Mouse (Mus musculus) layer of hippocampus, adult 9-11 months (tissue): ENCODE data around the gene Ltb4r1.

Source experiments
- DNase-seq: peaks from one replicate; pipeline ENCODE4 v3.0.0; 2022

The Ltb4r1 gene

GRCm38 (mm10) chr14:55747051-55747847, 18.5 kb upstream of the Ltb4r1 start:
- DNase-seq, result no peak

GRCm38 (mm10) chr14:55757566-55757965, 8.2 kb upstream of the Ltb4r1 start:
- no peak for DNase-seq

DNA sequence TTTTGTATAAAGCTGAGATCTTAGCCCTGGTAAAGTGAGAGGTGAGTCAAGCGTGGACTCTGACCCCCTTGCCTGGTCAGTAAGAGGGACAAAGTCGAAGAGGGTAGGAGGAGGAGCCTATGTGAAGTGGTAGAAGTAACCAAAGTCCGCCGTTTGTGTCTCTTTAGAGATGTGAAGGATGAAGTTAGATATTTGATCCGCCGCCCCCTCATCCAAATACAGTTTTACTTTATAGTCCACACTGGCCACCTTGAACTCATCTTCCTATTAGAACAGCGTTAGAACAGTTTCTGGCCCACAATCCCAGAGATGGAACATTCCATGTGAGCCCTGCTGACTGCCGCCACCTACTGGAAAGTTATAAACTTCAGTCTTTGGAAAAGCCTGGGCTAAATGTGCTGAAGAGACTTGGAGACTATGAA, 7.4 kb upstream of the Ltb4r1 start, which contains the start of gene Cideb:
Gene Cideb, minus strand, starts transcription at position 96 of the 422 bp plus-strand sequence.
- no peak for DNase-seq

DNA sequence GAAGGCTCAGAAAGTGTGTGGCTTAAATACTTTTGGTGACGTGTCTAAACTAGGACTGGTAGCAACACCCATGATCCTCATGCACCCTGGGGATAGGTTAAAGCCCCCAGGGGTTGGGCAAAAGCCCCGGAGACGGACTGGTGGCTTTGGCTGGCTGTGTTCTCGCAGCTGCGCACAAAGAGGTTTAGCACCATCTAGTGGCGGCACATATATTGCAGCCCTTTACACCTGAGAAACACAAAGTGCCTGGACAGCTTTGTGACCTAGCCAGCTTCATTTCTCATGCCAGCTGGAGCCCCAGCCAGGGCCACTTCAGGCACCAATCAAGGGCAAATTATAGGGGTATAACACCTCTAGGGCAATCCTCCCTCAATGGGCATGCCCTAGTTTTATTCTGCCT, 5.6 kb upstream of the Ltb4r1 start:
- peak; percentile 76 for DNase-seq

DNA sequence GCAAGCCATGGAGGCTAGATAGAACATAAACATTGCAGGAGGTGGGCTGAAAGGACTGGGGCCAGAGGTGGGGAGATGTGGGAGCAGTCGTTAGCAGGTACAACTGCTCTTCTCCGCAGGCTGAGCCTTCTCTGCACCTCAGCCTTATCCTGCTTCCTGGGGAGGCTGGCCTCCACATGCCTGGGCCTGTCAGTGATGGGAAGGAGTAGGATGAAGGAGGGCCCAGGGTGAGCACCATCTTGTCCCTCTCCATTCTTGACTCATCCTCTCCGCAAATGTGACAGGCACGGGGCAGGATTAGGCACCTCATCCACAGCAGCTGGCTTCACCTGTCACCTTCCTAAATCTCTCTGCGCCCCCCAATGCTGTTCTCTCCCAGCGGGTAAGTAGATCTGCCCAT, 4.6 kb upstream of the Ltb4r1 start, which contains the start of gene Ltb4r2:
Gene Ltb4r2, plus strand, starts transcription at position 266 of the 400 bp plus-strand sequence.
- DNase-seq, result no peak

DNA sequence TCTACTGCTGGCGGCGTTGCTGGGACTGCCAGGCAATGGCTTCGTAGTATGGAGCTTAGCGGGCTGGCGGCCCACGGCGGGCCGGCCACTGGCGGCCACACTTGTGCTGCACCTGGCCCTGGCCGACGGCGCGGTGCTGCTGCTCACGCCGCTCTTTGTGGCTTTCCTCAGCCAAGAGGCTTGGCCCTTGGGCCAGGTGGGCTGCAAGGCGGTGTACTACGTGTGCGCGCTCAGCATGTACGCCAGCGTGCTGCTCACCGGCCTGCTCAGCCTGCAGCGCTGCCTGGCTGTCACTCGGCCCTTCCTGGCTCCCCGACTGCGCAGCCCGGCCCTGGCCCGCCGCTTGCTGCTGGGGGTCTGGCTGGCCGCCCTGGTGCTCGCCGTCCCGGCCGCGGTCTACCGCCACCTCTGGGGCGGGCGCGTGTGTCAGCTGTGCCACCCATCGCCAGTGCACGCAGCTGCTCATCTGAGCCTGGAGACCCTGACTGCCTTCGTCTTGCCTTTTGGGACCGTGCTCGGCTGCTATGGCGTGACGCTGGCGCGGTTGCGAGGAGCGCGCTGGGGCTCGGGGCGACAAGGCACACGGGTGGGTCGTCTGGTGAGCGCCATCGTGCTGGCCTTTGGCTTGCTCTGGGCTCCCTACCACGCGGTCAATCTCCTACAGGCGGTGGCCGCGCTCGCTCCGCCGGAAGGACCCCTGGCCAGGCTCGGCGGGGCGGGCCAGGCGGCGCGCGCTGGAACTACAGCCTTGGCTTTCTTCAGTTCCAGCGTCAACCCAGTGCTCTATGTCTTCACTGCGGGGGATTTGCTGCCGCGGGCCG, 3.6 kb upstream of the Ltb4r1 start:
- no peak for DNase-seq

- DNase-seq, result no peak
These were observed 2.6 kb upstream of the Ltb4r1 start for GRCm38 (mm10) chr14:55763166-55763565.

GRCm38 (mm10) chr14:55767519-55768414, 2.0 kb downstream of the Ltb4r1 start:
- no peak for DNase-seq

DNA sequence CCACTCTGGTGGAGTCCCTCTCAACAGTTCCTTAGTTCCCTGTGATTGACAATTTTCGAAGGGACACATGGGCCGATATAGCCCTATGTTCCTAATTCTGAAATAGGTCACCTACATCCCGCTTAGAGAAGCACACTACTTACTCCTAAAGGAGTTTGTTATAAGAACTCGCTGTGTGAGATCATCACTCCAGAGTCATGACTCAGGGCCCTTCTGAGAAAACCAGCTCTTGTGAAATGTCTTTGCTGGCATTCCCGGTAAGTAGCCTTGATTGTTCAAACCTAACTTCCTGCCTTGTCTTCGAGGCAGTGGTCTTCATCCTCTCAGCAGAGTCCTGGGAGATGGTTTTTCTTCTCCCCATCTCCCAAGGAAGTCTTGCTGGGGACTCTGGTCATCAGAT, 2.8 kb downstream of the Ltb4r1 start:
- no peak for DNase-seq

DNA sequence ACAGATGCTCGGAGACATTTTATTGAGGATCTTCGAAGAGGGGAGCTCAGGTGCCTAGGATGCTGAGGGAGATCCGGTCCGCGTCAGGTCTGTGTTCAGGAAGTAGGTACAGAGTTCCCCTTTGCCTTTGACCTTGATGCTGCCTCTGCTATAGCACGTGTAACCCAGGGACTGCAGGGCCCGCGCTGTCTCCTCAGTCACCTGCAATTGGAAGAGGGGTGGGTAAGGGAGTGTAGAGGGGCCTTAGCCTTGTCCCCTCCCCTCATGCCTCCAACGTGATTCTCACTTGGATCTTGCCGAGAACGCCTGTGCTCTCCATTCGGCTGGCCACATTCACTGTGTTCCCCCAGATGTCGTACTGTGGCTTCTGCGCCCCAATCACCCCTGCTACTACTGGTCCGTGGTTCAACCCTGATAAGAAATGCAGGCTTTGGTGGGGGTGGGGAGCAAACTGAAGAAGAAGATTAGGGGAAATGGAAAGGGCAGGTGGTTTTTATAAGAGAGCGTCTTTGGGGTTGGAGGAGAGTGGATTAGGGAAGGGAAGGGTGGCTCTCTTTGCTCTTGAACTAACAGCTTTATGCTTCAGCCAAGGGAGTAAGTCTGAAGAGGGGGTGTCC, 3.4 kb downstream of the Ltb4r1 start:
- no peak for DNase-seq

GRCm38 (mm10) chr14:55776711-55777110, 10.9 kb downstream of the Ltb4r1 start:
- DNase-seq, result no peak

GRCm38 (mm10) chr14:55777176-55777575, 11.4 kb downstream of the Ltb4r1 start:
- DNase-seq, result no peak

- DNase-seq, result no peak
These were observed 12.0 kb downstream of the Ltb4r1 start for GRCm38 (mm10) chr14:55777806-55778205.

DNA sequence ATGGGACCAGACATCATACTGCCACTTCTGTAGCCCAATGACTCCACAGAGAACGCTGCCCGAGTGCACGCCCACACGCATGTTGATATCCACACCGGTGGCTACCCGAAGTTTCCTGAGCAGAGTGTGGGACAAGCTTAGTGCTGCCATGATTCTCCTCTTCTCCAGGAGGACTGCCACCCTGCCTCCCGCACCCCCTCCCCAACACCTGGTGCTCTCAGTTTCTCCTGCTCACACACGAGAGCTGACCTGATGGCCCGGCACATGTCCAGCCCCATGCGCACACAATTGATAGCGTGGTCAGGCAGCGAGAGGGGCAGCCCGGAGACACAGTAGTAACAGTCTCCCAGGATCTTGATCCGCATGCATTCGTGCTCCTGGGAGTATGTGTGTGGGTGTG, 12.9 kb downstream of the Ltb4r1 start:
- DNase-seq, result peak; percentile 1

GRCm38 (mm10) chr14:55779656-55780055, 13.9 kb downstream of the Ltb4r1 start:
- peak; percentile 1 for DNase-seq

DNA sequence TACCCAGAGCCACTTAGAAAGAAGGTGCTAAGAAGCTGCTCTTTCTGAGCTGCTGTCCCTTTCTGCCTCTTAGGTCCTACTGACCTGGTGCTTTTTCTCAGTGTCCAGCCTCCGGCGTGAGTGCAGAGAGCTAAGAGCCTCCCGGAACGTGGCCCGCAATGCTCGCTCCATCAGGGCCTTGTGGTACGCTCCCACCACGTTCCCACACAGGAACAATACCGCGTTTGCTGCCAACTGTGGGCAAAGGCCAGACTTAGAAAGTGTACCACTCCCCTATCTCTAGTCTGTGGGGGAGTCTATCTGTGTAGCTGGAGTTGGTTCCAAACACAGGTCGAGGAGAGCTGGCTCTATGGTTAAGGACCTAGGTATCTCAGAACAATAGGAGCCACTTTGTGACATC, 15.0 kb downstream of the Ltb4r1 start:
- DNase-seq, result no peak

DNA sequence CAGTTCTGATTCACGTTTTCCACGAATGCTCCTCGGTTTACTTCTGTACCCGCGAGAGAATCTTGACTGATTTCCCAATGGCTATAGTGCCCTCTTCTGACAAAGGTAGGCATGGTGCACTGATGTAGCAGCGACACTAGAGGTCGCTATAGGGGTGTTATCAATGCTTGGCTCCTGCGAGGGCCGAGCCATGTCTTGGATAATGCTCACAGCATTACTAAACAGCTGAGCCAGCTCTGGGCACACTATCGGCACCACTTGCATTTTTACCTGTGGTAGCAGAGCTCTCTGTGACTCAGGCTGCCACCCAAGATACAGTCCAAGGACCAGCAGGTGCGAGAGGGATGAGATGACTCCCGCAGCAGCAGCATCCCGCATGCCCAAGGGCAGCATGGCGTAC, 15.5 kb downstream of the Ltb4r1 start:
- peak; percentile 51 for DNase-seq

GRCm38 (mm10) chr14:55782361-55782960, 16.7 kb downstream of the Ltb4r1 start:
- no peak for DNase-seq

GRCm38 (mm10) chr14:55783171-55783957, 17.6 kb downstream of the Ltb4r1 start:
- DNase-seq, result no peak

- DNase-seq, result no peak
These were observed 18.1 kb downstream of the Ltb4r1 start, which contains the start of gene Adcy4 for GRCm38 (mm10) chr14:55783958-55784235. Gene Adcy4 (minus strand): TSS chr14:55784095.

DNA sequence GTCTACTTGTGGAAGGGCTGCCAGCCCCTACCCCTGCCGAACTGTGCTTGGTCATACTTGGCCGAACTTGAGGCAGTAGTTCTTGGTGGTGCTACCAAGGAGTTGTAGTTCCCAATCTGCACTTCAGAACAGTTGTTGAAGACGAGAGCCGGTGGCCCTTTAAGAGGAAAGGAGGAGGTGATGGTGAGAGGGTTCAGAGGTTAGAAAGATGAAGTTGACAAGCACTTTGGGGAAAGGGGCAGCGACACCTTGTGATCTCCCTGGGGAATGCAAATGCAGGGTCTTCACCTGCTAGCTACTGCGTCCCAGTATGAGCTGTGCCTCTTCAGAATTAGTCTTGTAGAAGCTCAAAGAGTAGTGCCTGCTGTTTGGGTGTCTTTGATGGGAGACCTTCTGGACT, 19.4 kb downstream of the Ltb4r1 start:
- DNase-seq, result no peak
